Mouse (Mus musculus) ES-Bruce4 (cell line): Measurements from ENCODE around the gene Ldlrad1. TPM values are rescaled to one million over a fixed set of nuclear protein-coding genes. Genes with fewer than 3 reads are reported as not detected.

ENCODE experiments used
- H3K27ac ChIP-seq: 2 replicates; pipeline ENCODE4 v1.5.1; 2012; ENCODE audit warnings: low read length, inconsistent platforms; ENCODE audit not compliant: insufficient read depth
- H3K27me3 ChIP-seq: 2 replicates; pipeline ENCODE4 v1.6.1; 2012; ENCODE audit warnings: mild to moderate bottlenecking, low read length, inconsistent platforms; ENCODE audit not compliant: control insufficient read depth, poor library complexity, insufficient read depth, severe bottlenecking
- H3K36me3 ChIP-seq: 2 replicates; pipeline ENCODE4 v1.6.1; 2012; ENCODE audit warnings: inconsistent platforms, mild to moderate bottlenecking, low read length, moderate library complexity; ENCODE audit not compliant: control insufficient read depth, poor library complexity, insufficient read depth, severe bottlenecking
- H3K4me1 ChIP-seq: one replicate; pipeline ENCODE4 v1.8.1; 2011; ENCODE audit warnings: low read length; ENCODE audit not compliant: control insufficient read depth, insufficient read depth
- H3K4me3 ChIP-seq: 2 replicates; pipeline ENCODE4 v1.5.1; 2011; ENCODE audit warnings: low read depth, mild to moderate bottlenecking, low read length
- H3K9ac ChIP-seq: 2 replicates; pipeline ENCODE4 v1.6.1; 2012; ENCODE audit warnings: low read depth, mild to moderate bottlenecking, inconsistent platforms; ENCODE audit not compliant: poor library complexity, severe bottlenecking
- H3K9me3 ChIP-seq: replicated peaks from 2 replicates; pipeline ENCODE4 v1.6.1; 2012; ENCODE audit warnings: mild to moderate bottlenecking, low read length, inconsistent platforms; ENCODE audit not compliant: control insufficient read depth, poor library complexity, insufficient read depth, severe bottlenecking
- CTCF ChIP-seq: IDR thresholded peaks from one replicate; pipeline ENCODE4 v1.8.1; 2011; ENCODE audit warnings: low read depth, low read length
- EP300 ChIP-seq: IDR thresholded peaks from 2 replicates; pipeline ENCODE4 v1.6.1; 2011; ENCODE audit warnings: low read depth, low read length; ENCODE audit not compliant: insufficient read depth
- POLR2A ChIP-seq: IDR thresholded peaks from one replicate; pipeline ENCODE4 v1.8.1; 2011; ENCODE audit warnings: low read length; ENCODE audit not compliant: insufficient read depth
- polyA plus RNA-seq: library from polyadenylated mRNA; stranded (reverse); fragments of >200 nt; gene quantifications from 2 replicates; pipeline ENCODE4 v1.2.4, GENCODE M21; 2011; ENCODE audit warnings: low read depth; ENCODE audit not compliant: missing spikeins, insufficient read depth, insufficient read length

The Ldlrad1 gene
- polyA plus RNA-seq, 1 experiment = not detected

DNA sequence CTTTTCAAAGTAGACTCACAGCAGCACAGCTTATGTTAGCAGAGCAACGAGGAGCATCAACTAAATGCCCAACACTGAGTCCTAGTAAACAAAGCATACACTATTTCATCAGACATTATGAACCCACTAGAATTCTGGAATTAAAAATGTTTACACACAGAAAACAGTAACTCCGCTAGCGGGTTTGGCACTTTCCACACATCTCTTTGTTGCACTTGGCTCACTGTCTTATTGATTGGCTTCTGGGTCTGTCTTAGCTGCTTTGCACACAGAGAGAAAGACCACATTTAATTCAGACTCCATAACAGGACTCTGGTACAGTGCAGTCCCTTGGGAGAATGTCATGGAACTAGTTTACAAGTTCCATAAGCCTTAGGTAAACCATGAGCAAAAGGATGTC is 39.1 kb downstream of the Ldlrad1 start:
- H3K4me1 ChIP-seq = peaks cover 2% of the 10 kb centered on the region
- H3K27ac ChIP-seq = no peak overlapping the region
- H3K27me3 ChIP-seq = no peaks in the 10 kb centered on the region; the same call in 1 of the 2 replicates
- no peak for TF ChIP-seq POLR2A
- TF ChIP-seq CTCF = no peak
- no peak for TF ChIP-seq EP300
- H3K36me3 ChIP-seq = peaks cover 7% of the 10 kb centered on the region
- no peak overlapping the region for H3K4me3 ChIP-seq
- H3K9ac ChIP-seq = no peak overlapping the region
- no peaks in the 10 kb centered on the region for H3K9me3 ChIP-seq

- Histone ChIP-seq H3K9me3 (no peaks in the 10 kb centered on the region), H3K9ac (no peak overlapping the region), H3K27me3 (no peaks in the 10 kb centered on the region; the same call in 1 of the 2 replicates), H3K36me3 (peaks cover 4% of the 10 kb centered on the region), H3K4me1 (peaks cover 2% of the 10 kb centered on the region), H3K4me3 (no peak overlapping the region), H3K27ac (no peak overlapping the region)
- no peak for TF ChIP-seq POLR2A
- no peak for TF ChIP-seq CTCF
These were observed 40.5 kb downstream of the Ldlrad1 start for GRCm38 (mm10) chr4:107249471-107249870.

DNA sequence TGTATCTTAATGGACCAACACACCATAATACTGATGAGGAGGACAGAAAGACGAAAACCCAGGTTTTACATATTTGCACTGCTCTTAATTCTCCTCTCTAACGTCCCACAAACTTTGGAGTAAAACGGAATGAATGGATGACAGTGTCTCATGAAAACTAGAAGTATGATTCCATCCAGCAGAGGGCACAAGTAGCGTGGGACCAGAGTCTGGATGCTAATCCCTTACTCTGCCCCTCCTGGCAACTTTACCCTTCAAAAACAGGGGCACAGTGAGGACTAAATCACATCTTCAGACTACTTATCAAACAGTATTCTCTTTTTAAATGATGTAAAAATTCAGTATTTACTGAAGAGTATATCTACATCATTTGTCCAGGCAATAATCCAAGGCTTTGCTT is 41.5 kb downstream of the Ldlrad1 start:
- peak; percentile 35 for TF ChIP-seq CTCF
- TF ChIP-seq EP300 = no peak
- H3K4me3 ChIP-seq = no peak overlapping the region
- no peaks in the 10 kb centered on the region for H3K9me3 ChIP-seq
- H3K9ac ChIP-seq = no peak overlapping the region
- H3K36me3 ChIP-seq = no peaks in the 10 kb centered on the region; the same call in 1 of the 2 replicates
- no peak overlapping the region for H3K27ac ChIP-seq
- H3K4me1 ChIP-seq = peaks cover 2% of the 10 kb centered on the region
- no peaks in the 10 kb centered on the region; the same call in 1 of the 2 replicates for H3K27me3 ChIP-seq

DNA sequence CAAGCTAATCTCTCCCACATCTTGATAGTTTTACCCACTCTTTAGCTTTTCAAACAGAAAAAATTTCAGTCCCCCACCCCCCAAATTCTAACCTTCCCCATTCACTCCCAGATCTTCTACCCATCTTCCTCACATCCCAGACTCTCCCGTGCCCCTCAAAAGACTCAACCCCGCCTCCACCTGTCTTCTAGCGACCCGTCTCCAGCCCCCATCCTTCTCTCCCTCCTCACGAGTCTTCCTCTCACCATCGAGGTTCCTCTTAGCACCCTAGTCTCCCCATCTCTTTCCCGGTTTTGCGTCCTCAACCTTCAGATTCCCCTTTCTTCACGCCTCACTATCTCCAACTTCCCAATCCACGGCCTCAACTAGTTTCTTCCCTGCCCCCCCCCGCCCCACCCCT is 43.5 kb downstream of the Ldlrad1 start:
- Histone ChIP-seq H3K9me3 (no peaks in the 10 kb centered on the region), H3K27ac (no peak overlapping the region), H3K27me3 (no peaks in the 10 kb centered on the region; the same call in 1 of the 2 replicates), H3K4me1 (peaks cover 2% of the 10 kb centered on the region), H3K9ac (peak overlapping the region; percentile 86), H3K4me3 (peak overlapping the region; percentile 97), H3K36me3 (no peaks in the 10 kb centered on the region)
- TF ChIP-seq EP300 = no peak
- TF ChIP-seq CTCF = no peak
- no peak for TF ChIP-seq POLR2A

DNA sequence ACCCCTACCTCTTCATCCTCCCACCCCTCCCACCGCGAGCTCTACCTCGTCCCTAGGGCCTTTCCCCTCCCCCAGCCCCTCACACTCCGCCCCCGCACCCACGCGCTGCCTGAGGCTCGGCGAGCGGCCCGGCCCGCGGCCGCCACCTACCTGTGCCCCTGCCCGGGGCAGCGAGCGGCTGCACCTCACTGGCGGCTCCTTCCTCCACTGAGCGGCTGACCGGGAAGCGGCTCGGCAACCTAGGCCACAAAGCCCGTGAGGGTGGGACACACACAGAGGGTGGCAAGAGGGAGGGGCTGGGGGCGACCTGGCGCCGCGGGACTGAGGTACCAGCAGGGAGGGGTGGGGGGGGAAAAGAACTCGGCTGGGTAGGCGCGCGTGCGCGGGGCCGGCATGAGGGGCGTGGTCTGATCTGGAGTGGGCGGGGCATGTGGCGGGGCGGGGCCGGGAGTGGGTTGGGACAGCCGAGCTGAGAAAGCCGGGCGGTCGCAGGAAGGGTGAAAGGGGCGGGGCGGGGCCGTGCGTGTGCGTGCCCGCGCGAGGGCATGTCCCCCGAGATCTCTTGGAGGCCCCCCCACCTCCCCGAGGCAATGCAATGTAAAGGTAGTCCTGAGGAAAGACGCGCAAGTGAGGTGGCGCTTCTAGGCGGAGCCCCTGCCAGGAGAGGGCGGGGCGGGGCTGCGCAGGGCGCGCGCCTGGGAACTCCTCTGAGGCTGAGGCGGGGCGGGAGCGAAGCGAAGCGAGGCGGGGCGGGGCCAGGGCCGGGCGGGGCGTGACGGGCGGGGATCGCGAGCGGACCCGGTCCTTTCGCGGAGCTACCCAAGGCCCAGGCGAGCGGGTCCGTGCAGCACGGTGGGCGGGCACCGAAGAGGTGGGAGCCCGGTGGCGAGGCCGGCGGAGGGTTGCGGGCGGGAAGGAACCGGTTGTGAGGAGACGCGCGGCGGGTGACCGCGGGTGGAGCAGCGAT is 44.4 kb downstream of the Ldlrad1 start, which contains the start of the genes Lrrc42 and Hspb11:
Gene Lrrc42, minus strand, starts transcription at position 408 of the 967 bp plus-strand sequence.
Gene Hspb11, plus strand, starts transcription at position 469 of the 967 bp plus-strand sequence.
- no peaks in the 10 kb centered on the region for H3K9me3 ChIP-seq
- no peak within 1 kb of the TSS for H3K27ac ChIP-seq
- peak within 1 kb of the TSS; percentile 97 for H3K4me3 ChIP-seq
- no peaks in the 10 kb centered on the region; the same call in 1 of the 2 replicates for H3K27me3 ChIP-seq
- TF ChIP-seq CTCF (no peak), EP300 (no peak), POLR2A (no peak)
- H3K36me3 ChIP-seq = no peaks in the 10 kb centered on the region
- H3K9ac ChIP-seq = peak within 1 kb of the TSS; percentile 86
- peaks cover 2% of the 10 kb centered on the region for H3K4me1 ChIP-seq

- H3K27ac ChIP-seq = no peak overlapping the region
- H3K27me3 ChIP-seq = no peaks in the 10 kb centered on the region; the same call in 1 of the 2 replicates
- no peaks in the 10 kb centered on the region for H3K9me3 ChIP-seq
- H3K36me3 ChIP-seq = no peaks in the 10 kb centered on the region
- H3K4me3 ChIP-seq = peak overlapping the region; percentile 87
- H3K4me1 ChIP-seq = peaks cover 2% of the 10 kb centered on the region
- TF ChIP-seq EP300 (no peak), CTCF (no peak), POLR2A (no peak)
- H3K9ac ChIP-seq = peak overlapping the region; percentile 86
These were observed 45.4 kb downstream of the Ldlrad1 start for GRCm38 (mm10) chr4:107254414-107254813.
